Mouse (Mus musculus): Measurements from ENCODE around the gene Kcnip3. TPM values are rescaled to one million over a fixed set of nuclear protein-coding genes. Genes with fewer than 3 reads are reported as not detected.

Kcnip3 gene
- total and polyA plus RNA-seq, 3 experiments = 0.22 TPM; not detected in 2

GRCm38 (mm10) chr2:127513244-127513643 is 8.7 kb downstream of the Kcnip3 start:
- Histone ChIP-seq H3K27ac (ENCODE audit: control insufficient read depth, low read depth, low read length) (no peak overlapping the region), H3K9ac (ENCODE audit: control insufficient read depth, low read depth, low read length, poor library complexity, severe bottlenecking) (no peak overlapping the region), H3K36me3 (ENCODE audit: control insufficient read depth in 1 of 2, insufficient read depth in 2 of 2, low read length in 2 of 2) (no peaks in the 10 kb centered on the region), H3K27me3 (ENCODE audit: control insufficient read depth in 1 of 2, insufficient read depth in 2 of 2, low read length in 2 of 2) (peaks cover 7 to 11% of the 10 kb centered on the region in 2 experiments), H3K79me2 (ENCODE audit: control insufficient read depth, insufficient read depth, low read length, poor library complexity) (no peaks in the 10 kb centered on the region), H3K4me1 (ENCODE audit: control insufficient read depth in 1 of 2, insufficient read depth in 2 of 2, low read length in 2 of 2) (no peaks in the 10 kb centered on the region), H3K9me3 (replicated peaks; ENCODE audit: insufficient read depth, low read length) (no peaks in the 10 kb centered on the region), H3K4me3 (ENCODE audit: control insufficient read depth in 1 of 2, insufficient read depth in 1 of 2, low read depth in 2 of 2, low read length in 2 of 2) (no peak overlapping the region)
- DNase-seq (ENCODE audit: low read depth, low spot score) = no peak
- TF ChIP-seq GATA1 (IDR thresholded peaks at IDR 0.05; ENCODE audit: low read depth, low read length) = no peak
- no peak for TF ChIP-seq POLR2AphosphoS5 (IDR thresholded peaks at IDR 0.05; ENCODE audit: borderline replicate concordance, low read depth, low read length)
- no peak for TF ChIP-seq RAD21 (IDR thresholded peaks at IDR 0.05; ENCODE audit: low read depth, low read length)
- no peak for TF ChIP-seq SIN3A (IDR thresholded peaks at IDR 0.05; ENCODE audit: low read length)
- no peak for TF ChIP-seq E2F4 (IDR thresholded peaks at IDR 0.05; ENCODE audit: borderline replicate concordance, low read depth, low read length)
- TF ChIP-seq POLR2AphosphoS2 (IDR thresholded peaks at IDR 0.05; ENCODE audit: low read length) = no peak
- no peak for TF ChIP-seq MEF2A (IDR thresholded peaks at IDR 0.05; ENCODE audit: extremely low read depth, insufficient replicate concordance, low read depth, low read length, poor library complexity, severe bottlenecking)
- TF ChIP-seq KAT2A (conservative IDR thresholded peaks at IDR 0.05; ENCODE audit: low read depth, low read length) = no peak
- no peak for TF ChIP-seq CHD2 (IDR thresholded peaks at IDR 0.05; ENCODE audit: low read length)
- TF ChIP-seq ZMIZ1 (IDR thresholded peaks at IDR 0.05; ENCODE audit: low read depth, low read length) = no peak
- TF ChIP-seq SMC3 (IDR thresholded peaks at IDR 0.05; ENCODE audit: low read depth, low read length) = no peak
- TF ChIP-seq MXI1 (IDR thresholded peaks at IDR 0.05; ENCODE audit: low read depth, low read length) = no peak
- TF ChIP-seq USF1 (IDR thresholded peaks at IDR 0.05; ENCODE audit: low read depth, low read length) = no peak

- no peaks in the 10 kb centered on the region for H3K9me3 ChIP-seq (replicated peaks; ENCODE audit: insufficient read depth, low read length)
- peaks cover 2 to 3% of the 10 kb centered on the region in 2 experiments; a peak in 2 of 4 replicates for H3K27me3 ChIP-seq (ENCODE audit: control insufficient read depth in 1 of 2, insufficient read depth in 2 of 2, low read length in 2 of 2)
- H3K4me1 ChIP-seq (ENCODE audit: control insufficient read depth in 1 of 2, insufficient read depth in 2 of 2, low read length in 2 of 2) = no peaks in the 10 kb centered on the region
- H3K27ac ChIP-seq (ENCODE audit: control insufficient read depth, low read depth, low read length) = no peak overlapping the region
- no peak for DNase-seq (ENCODE audit: low read depth, low spot score)
- no peaks in the 10 kb centered on the region for H3K79me2 ChIP-seq (ENCODE audit: control insufficient read depth, insufficient read depth, low read length, poor library complexity)
- no peak overlapping the region for H3K9ac ChIP-seq (ENCODE audit: control insufficient read depth, low read depth, low read length, poor library complexity, severe bottlenecking)
- TF ChIP-seq USF1 (IDR thresholded peaks at IDR 0.05; ENCODE audit: low read depth, low read length) = no peak
- no peak for TF ChIP-seq JUND (IDR thresholded peaks at IDR 0.05; ENCODE audit: low read depth, low read length)
- no peak for TF ChIP-seq TBP (IDR thresholded peaks at IDR 0.05; ENCODE audit: low read depth, low read length)
- TF ChIP-seq POLR2A (IDR thresholded peaks at IDR 0.05; ENCODE audit: control insufficient read depth in 1 of 2, insufficient read depth in 1 of 2, low read depth in 1 of 2, low read length in 2 of 2, poor library complexity in 1 of 2) = no peak
- no peak for TF ChIP-seq POLR2AphosphoS2 (IDR thresholded peaks at IDR 0.05; ENCODE audit: low read length)
- TF ChIP-seq RCOR1 (IDR thresholded peaks at IDR 0.05; ENCODE audit: low read depth, low read length) = no peak
- no peak for TF ChIP-seq ZNF384 (IDR thresholded peaks at IDR 0.05; ENCODE audit: low read depth, low read length)
- TF ChIP-seq ELF1 (IDR thresholded peaks at IDR 0.05; ENCODE audit: low read depth, low read length) = no peak
- TF ChIP-seq CHD1 (IDR thresholded peaks at IDR 0.05; ENCODE audit: low read depth, low read length) = no peak
- no peak for TF ChIP-seq POLR2AphosphoS5 (IDR thresholded peaks at IDR 0.05; ENCODE audit: borderline replicate concordance, low read depth, low read length)
- TF ChIP-seq HCFC1 (IDR thresholded peaks at IDR 0.05; ENCODE audit: low read depth, low read length) = no peak
- no peak for TF ChIP-seq ETS1 (IDR thresholded peaks at IDR 0.05; ENCODE audit: low read depth, low read length)
- no peak for TF ChIP-seq MXI1 (IDR thresholded peaks at IDR 0.05; ENCODE audit: low read depth, low read length)
- TF ChIP-seq MAZ (IDR thresholded peaks at IDR 0.05; ENCODE audit: low read depth, low read length) = no peak
- TF ChIP-seq MAX (IDR thresholded peaks at IDR 0.05; ENCODE audit: low read length) = no peak
- TF ChIP-seq NELFE (IDR thresholded peaks at IDR 0.05; ENCODE audit: low read depth, low read length) = no peak
- TF ChIP-seq E2F4 (IDR thresholded peaks at IDR 0.05; ENCODE audit: borderline replicate concordance, low read depth, low read length) = no peak
- no peak for TF ChIP-seq SIN3A (IDR thresholded peaks at IDR 0.05; ENCODE audit: low read length)
- H3K4me3 ChIP-seq (ENCODE audit: control insufficient read depth in 1 of 2, insufficient read depth in 1 of 2, low read depth in 2 of 2, low read length in 2 of 2) = no peak overlapping the region
- H3K36me3 ChIP-seq (ENCODE audit: control insufficient read depth in 1 of 2, insufficient read depth in 2 of 2, low read length in 2 of 2) = no peaks in the 10 kb centered on the region
Observed at GRCm38 (mm10) chr2:127511426-127511825, 10.5 kb downstream of the Kcnip3 start.

Data from MEL (cell line).